Mouse (Mus musculus): ENCODE data around the gene Ubtf.

DNA sequence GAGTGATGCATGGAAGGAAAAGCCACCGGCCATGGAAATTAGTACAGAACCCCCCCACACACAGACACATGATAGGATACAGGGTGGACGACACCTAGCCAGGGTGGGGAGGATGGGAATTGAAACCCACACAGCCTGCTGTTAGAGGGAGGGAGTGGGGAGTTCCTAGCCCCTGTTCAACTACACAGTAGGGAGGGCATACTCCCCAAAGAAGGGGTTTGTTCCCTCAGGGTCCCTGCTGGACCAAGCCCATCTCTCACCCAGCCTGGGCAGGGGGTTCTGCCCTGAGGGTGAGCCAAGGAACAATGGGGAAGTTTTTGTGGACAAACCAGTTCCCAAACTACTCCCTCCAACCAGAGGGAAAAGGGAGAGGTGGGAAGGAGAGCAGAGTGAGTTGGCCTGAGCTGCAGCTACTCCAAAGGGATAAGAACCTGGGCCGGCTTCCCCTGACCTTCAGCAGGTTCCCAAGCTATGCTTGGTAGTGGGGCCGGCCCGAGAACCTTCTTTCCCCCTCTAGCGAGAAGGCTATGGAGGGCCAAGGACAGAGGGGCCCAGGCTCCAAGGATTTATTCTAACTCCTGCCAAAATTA, 29.9 kb downstream of the Ubtf start:
- TF ChIP-seq POLR2A (IDR thresholded peaks at IDR 0.05; ENCODE audit: borderline replicate concordance, extremely low read depth, insufficient read depth, insufficient read length, poor library complexity, severe bottlenecking) (no peak), CTCF (IDR thresholded peaks at IDR 0.05; ENCODE audit: borderline replicate concordance, extremely low read depth, insufficient read depth, insufficient read length) (no peak)

Data from brain, embryonic 14.5 days (tissue).